Mouse (Mus musculus) yolk sac, embryonic 10.5 days (tissue): ENCODE results near the gene Ptges2.

Experiments used
- DNase-seq: peaks from one replicate; pipeline ENCODE4 v3.0.0-alpha.2; 2017; ENCODE audit warnings: low spot score

The Ptges2 gene

DNA sequence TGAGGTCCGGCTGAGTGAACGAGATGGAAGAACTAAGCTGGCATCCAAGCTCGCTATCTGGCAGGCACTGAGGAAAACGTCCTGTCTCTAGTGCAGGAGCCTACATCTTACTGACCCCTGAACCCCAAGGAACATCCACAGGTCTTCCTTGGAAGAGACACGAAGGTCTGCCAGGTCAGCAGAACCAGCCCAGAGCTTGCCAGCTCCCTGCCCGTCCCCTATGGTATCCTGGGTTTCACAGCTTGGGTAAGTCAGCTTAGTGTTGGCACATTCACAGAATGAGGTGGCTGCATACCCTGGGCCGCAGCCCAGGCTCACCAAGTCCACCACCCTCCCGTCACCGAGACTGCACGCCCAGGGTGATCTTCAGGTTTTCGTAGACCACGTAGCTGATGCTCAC lies 20.1 kb downstream of the Ptges2 start:
- DNase-seq: no peak

DNA sequence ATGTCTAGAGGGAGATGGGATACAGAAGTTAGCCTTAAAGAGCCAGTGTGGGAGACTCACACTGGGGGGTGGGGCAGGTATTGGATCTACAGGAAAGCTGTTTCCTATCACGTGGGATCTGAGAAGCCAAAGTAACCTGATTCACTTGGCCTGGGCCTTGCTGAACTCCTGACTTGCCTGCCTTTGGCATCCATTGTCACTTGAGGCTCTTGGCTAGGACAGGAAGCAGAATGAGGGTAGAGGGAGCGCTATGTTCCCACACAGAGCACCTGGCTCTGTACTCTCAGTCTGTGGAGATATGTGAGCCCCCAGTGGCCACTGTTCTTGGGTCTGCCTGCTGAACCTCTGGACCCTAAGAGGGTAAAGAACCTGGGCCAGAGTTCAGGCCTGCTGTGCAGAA lies 20.9 kb downstream of the Ptges2 start:
- DNase-seq: no peak

- DNase-seq: no peak
These were observed 21.8 kb downstream of the Ptges2 start for GRCm38 (mm10) chr2:32417486-32417885.

DNA sequence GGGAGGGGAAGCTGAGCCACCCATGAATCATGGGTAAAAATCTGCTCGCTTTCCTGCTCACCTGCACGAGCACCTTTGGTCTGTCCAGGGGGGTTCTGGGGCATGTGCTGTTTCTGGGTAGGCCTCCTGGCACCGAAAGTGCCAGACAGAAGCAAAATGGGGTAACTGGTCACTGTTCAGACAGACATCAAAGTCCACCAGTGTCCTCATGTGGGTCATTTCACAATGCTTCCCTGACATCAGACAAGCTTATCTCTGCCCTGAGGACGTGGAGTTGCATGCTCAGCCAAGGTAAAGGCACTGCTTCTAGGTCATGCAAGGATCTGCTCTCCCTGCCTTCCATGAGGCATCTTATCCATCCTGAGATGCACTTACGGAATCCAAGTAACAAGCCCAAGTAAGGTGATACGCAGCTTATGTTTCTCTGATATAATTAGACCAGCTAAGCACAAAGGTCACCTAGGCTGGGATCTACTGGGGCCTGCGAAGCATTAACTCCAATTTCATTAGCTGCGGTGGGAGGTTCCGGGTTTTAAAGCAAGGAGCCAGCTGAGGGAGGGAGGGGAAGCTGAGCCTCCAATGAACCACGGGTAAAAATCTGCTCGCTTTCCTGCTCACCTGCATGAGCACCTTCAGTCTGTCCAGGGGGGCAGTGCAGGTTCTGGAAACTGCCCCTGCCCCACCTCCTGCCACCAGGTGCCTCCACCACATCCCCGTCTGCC lies 22.9 kb downstream of the Ptges2 start:
- peak; percentile 63 for DNase-seq

GRCm38 (mm10) chr2:32419359-32419758 lies 23.7 kb downstream of the Ptges2 start:
- peak; percentile 51 for DNase-seq

DNA sequence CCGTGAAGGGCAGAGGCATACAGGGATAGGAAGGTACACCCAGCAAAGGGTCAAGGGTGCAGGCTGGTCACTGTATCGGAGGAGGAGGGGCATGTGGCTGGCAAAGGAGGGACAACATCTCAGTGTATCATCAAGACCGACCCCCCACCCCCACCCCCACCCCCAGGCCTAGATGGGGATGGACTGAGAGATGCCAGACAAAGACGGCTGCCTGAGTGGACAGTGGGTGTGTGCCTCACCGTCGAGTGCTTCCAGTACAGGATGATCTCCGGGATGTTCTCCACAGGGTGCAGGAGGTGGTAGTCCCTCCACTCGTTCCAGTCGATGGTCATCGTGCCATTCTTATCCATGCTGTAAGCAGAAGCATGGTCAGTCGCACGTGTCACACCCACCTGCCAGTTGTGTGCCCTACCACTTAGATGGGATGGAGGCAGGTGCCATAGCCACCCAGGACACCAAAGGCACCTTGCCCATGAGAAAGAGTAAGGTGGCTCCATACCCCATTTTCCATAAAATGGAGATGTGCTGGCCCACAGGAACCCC lies 24.4 kb downstream of the Ptges2 start:
- no peak for DNase-seq

- DNase-seq: no peak
These were observed 25.0 kb downstream of the Ptges2 start for GRCm38 (mm10) chr2:32420647-32421046.

- no peak for DNase-seq
These were observed 26.2 kb downstream of the Ptges2 start for GRCm38 (mm10) chr2:32421851-32422251.

DNA sequence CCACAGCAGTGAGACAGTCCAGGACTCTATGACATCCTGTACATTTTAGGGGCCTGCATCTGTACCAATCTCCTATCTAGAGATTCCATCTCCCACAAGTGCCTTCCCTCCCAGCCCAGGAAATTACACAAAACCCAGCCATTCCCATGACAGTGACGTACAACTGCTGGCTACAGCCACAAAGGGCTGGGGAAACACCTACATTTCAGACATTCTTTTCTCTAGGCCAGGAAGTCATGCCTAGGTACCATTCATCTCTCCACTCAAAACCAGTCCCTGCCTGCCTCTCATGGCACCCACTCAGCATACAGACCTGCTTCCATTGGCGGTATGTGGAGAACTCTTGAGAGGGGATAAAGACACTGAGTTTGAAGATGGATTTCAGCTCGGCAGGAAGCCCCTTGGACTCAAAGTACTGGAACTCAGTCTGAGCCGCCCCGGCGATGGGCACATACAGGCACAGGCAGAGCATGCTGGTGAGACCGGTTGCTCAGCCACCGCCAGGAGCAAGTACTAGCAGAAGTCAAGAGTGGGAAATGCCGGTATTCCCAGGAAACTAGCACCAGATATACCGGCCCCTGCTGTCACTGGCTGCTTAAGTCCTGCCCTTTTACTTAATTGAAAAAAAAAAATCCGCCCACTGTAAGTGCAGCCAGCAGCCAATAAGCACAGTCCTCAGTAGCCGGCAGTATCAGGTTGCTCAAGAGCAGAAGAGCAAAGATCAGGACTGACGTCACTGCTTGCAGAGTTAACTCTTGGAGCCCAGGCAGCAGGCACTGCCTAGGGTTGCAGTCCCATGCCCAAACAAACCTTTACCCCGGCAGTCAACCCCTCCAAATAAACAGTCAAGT lies 28.0 kb downstream of the Ptges2 start:
- DNase-seq: peak; percentile 89

DNA sequence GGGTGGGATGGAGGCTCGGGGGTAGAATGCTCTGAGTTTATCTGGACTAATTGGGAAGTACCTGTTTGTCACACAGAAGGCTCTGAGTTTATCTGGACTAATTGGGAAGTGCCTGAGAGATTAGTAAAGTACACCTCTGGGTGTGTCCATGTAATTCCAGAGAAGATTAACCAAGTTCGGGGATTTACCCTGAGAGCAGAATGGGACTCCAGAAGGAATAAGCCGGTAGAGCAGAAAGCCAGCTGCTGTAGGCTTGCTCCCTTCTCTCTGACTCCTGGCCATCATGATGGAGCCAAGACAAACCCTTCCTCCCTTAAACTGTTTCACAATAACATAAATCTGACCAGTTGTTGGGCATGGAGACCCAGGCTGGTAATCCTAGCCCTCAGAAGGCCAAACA lies 29.1 kb downstream of the Ptges2 start:
- no peak for DNase-seq

GRCm38 (mm10) chr2:32425568-32425967 lies 29.9 kb downstream of the Ptges2 start:
- DNase-seq: no peak

DNA sequence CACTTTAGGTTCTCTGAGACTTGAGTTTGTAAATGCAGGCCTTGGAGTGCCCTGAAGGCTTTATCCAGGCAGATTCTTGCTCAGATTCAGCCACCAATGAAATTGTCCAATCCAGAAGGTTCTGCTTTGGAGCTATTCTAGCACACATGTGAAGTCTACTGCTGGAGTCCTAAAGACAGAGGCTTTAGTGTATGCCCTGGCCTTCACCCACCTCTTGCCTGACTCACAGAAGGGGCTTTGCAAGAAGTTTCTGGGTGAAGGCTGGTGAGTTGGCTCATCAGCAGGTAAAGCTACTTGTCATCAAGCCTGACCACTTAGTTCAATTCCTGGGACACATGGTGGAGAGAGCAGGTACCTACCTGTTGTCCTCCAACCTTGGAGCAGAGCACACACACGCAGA lies 30.4 kb downstream of the Ptges2 start:
- DNase-seq: no peak

DNA sequence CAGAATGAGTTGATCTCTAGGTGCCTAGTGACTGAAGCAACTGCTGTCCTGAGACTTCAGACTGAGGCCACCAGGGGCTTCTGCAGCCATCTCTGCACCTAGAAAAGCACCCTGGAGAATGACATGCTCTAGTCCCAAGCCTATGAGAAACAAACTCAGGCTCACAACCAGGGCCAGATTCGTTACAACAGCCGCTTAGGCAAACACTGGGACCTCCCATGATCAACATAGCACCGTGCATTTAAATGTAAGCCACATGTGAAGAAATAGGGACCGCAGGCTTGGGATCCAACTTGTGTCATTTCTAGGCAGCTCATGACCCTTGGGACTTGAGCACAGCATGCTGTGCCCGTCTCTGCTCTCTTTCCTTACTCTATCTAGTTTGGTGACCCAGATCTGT lies 32.0 kb downstream of the Ptges2 start:
- DNase-seq: no peak

- no peak for DNase-seq
These were observed 32.6 kb downstream of the Ptges2 start for GRCm38 (mm10) chr2:32428262-32428722.

- no peak for DNase-seq
These were observed 33.7 kb downstream of the Ptges2 start for GRCm38 (mm10) chr2:32429215-32429891.

DNA sequence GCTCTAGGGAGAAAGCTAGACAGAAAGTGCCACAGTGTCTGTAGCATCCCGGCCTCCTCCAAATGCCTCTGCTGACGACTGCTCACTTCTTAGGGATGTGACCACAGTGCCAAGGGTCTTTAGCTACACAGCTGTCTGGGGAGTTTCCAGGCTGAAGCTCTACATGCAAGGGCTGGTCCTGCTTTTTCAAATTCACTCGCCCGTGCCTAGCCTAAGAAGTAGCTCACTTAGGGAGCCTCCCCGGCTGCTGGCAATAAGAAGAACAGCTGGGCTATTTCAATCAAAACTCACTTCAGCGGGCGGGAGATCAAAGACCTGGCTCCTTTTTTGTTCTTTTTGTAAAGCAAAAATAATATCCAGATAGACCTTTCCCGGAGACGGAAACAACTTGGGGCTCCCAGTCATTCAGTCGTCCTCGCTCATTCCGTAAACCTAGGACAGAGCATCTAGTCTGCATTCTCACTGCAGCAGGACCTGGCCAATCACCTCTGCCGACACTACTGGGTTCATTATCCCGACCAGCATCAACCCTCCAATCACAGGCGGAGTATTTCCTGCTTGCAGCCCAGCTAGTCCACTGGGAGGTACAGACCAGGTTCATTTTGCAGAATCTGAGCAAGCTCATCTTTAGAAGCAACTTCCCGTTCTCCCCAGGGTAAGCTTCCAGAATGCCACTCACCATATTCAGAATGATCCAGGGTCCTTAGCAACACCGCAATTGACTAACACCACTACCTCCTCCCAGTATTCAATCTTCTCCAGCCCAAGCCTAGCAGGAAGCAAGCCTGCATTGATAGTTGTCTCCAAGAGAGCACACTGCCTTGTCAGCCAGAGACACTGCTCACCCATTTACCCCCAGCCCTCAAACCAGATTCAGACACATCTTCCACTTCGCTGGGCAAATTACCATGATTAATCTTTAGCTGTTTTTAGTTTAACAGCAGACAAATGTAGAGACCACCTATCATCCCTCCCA lies 35.3 kb downstream of the Ptges2 start:
- DNase-seq: peak; percentile 78

DNA sequence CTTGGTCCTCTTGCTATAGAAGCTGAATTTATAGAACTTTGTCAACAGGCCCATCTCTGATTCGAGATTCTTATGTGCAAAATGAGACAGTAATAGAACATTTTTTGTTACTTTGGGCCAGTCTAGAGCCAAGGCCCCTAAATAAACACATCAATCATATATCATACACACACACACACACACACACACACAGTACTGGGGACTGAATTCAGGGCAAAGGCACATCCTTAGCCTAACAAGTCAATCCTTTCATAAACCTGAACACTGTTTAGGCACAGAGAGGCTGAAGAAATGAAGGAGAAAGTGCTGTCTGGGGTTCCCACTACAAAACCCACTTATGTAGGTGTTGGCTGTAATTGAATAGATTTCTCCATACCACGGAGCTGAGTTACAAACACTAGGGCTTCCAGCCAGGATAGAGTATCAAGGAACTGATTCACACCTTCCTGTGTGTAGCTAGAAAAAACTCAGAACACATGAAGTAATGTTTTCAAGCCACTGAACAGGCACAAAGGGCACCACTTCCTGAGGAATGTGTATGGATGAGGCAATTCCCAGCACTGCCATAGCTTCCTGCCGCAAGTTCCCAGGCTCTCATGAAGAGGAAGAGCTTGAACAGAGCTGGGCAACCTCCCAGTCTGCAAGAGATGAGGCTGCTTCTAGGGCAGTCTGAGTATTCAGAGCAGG lies 41.1 kb downstream of the Ptges2 start:
- no peak for DNase-seq

GRCm38 (mm10) chr2:32437612-32438166 lies 42.0 kb downstream of the Ptges2 start:
- no peak for DNase-seq

DNA sequence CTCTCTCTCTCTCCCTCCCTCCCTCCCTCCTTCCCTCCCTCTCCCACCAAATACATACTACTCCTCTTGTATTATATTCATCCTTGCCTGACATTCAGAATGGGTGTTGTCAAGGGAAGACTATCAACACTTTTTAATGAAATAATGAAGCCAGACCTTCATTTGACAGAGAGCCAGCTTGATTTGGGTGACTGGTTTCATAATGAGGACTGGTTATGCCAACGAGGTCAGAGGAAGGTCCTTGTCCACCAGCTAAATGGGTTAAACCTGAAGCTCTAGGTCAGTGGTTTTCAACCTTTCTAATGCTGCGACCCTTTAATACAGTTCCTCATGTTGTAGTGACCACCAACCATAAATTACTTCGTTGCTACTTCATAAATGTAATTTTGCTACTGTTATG lies 43.0 kb downstream of the Ptges2 start:
- no peak for DNase-seq

GRCm38 (mm10) chr2:32439177-32439576 lies 43.5 kb downstream of the Ptges2 start:
- DNase-seq: no peak
